Mouse (Mus musculus): Measurements from ENCODE around the gene 4933415A04Rik. TPM values are rescaled to one million over a fixed set of nuclear protein-coding genes. Genes with fewer than 3 reads are reported as not detected.

4933415A04Rik gene
- polyA plus RNA-seq, 1 experiment from 2014 or later, result 3.3 TPM

GRCm38 (mm10) chr11:43617924-43618323 lies 31.1 kb downstream of the 4933415A04Rik start:
- Histone ChIP-seq H3K4me2 (replicated peaks) (no peak overlapping the region), H3K36me3 (replicated peaks; ENCODE audit: control insufficient read depth, insufficient read depth) (no peaks in the 10 kb centered on the region), H3K4me1 (replicated peaks; ENCODE audit: control insufficient read depth, insufficient read depth, low read length) (peaks cover 13% of the 10 kb centered on the region), H3K4me3 (replicated peaks; ENCODE audit: low read length) (no peak overlapping the region), H3K9me3 (ENCODE audit: control insufficient read depth, low read length) (no peaks in the 10 kb centered on the region), H3K27me3 (ENCODE audit: control insufficient read depth, insufficient read depth, low read length) (no peaks in the 10 kb centered on the region), H3K27ac (peak overlapping the region; percentile 9; the same call in 1 of the 2 replicates), H3K9ac (no peak overlapping the region)
- WGBS, result 23% methylated on average over 5 of the region's 5 CpGs
- ATAC-seq (ENCODE audit: low FRiP score) (peak; percentile 42; the same call in 1 of the 2 replicates), DNase-seq (ENCODE audit: low spot score) (no peak)

GRCm38 (mm10) chr11:43618403-43618802 lies 31.6 kb downstream of the 4933415A04Rik start:
- Histone ChIP-seq H3K9me3 (ENCODE audit: control insufficient read depth, low read length) (no peaks in the 10 kb centered on the region), H3K4me3 (replicated peaks; ENCODE audit: low read length) (no peak overlapping the region), H3K36me3 (replicated peaks; ENCODE audit: control insufficient read depth, insufficient read depth) (no peaks in the 10 kb centered on the region), H3K9ac (no peak overlapping the region), H3K4me1 (replicated peaks; ENCODE audit: control insufficient read depth, insufficient read depth, low read length) (peaks cover 8% of the 10 kb centered on the region), H3K4me2 (replicated peaks) (no peak overlapping the region), H3K27me3 (ENCODE audit: control insufficient read depth, insufficient read depth, low read length) (no peaks in the 10 kb centered on the region), H3K27ac (peak overlapping the region; percentile 9; the same call in 1 of the 2 replicates)
- DNase-seq (ENCODE audit: low spot score) (no peak), ATAC-seq (ENCODE audit: low FRiP score) (peak; percentile 54; the same call in 1 of the 2 replicates)
- 34% methylated on average over 7 of the region's 7 CpGs for WGBS

GRCm38 (mm10) chr11:43621769-43622168 lies 34.9 kb downstream of the 4933415A04Rik start:
- Histone ChIP-seq H3K36me3 (replicated peaks; ENCODE audit: control insufficient read depth, insufficient read depth) (no peaks in the 10 kb centered on the region), H3K27ac (no peak overlapping the region), H3K9me3 (ENCODE audit: control insufficient read depth, low read length) (no peaks in the 10 kb centered on the region), H3K27me3 (ENCODE audit: control insufficient read depth, insufficient read depth, low read length) (no peaks in the 10 kb centered on the region), H3K4me1 (replicated peaks; ENCODE audit: control insufficient read depth, insufficient read depth, low read length) (peaks cover 13% of the 10 kb centered on the region), H3K4me3 (replicated peaks; ENCODE audit: low read length) (no peak overlapping the region), H3K4me2 (replicated peaks) (no peak overlapping the region), H3K9ac (no peak overlapping the region)
- WGBS, result 85% methylated on average over 5 of the region's 5 CpGs
- DNase-seq (ENCODE audit: low spot score), result no peak
- no peak for ATAC-seq (ENCODE audit: low FRiP score)

GRCm38 (mm10) chr11:43624341-43624740 lies 37.5 kb downstream of the 4933415A04Rik start:
- Histone ChIP-seq H3K27ac (no peak overlapping the region), H3K9me3 (ENCODE audit: control insufficient read depth, low read length) (no peaks in the 10 kb centered on the region), H3K36me3 (replicated peaks; ENCODE audit: control insufficient read depth, insufficient read depth) (no peaks in the 10 kb centered on the region), H3K4me2 (replicated peaks) (no peak overlapping the region), H3K9ac (no peak overlapping the region), H3K4me3 (replicated peaks; ENCODE audit: low read length) (no peak overlapping the region), H3K4me1 (replicated peaks; ENCODE audit: control insufficient read depth, insufficient read depth, low read length) (peaks cover 11% of the 10 kb centered on the region), H3K27me3 (ENCODE audit: control insufficient read depth, insufficient read depth, low read length) (no peaks in the 10 kb centered on the region)
- 97% methylated on average over 1 of the region's 1 CpGs for WGBS
- ATAC-seq (ENCODE audit: low FRiP score) (no peak), DNase-seq (ENCODE audit: low spot score) (no peak)

- WGBS, result 10% methylated on average over 12 of the region's 12 CpGs
- peak overlapping the region; percentile 43 for H3K4me2 ChIP-seq (replicated peaks)
- H3K4me1 ChIP-seq (replicated peaks; ENCODE audit: control insufficient read depth, insufficient read depth, low read length), result peaks cover 11% of the 10 kb centered on the region
- DNase-seq (ENCODE audit: low spot score) (peak; percentile 59), ATAC-seq (ENCODE audit: low FRiP score) (peak; percentile 56; the same call in 1 of the 2 replicates)
- H3K27me3 ChIP-seq (ENCODE audit: control insufficient read depth, insufficient read depth, low read length), result no peaks in the 10 kb centered on the region
- peak overlapping the region; percentile 16 for H3K9ac ChIP-seq
- H3K27ac ChIP-seq, result peak overlapping the region; percentile 71
- no peak overlapping the region for H3K4me3 ChIP-seq (replicated peaks; ENCODE audit: low read length)
- no peaks in the 10 kb centered on the region for H3K36me3 ChIP-seq (replicated peaks; ENCODE audit: control insufficient read depth, insufficient read depth)
- no peaks in the 10 kb centered on the region for H3K9me3 ChIP-seq (ENCODE audit: control insufficient read depth, low read length)
Measured at GRCm38 (mm10) chr11:43626300-43626926, 39.6 kb downstream of the 4933415A04Rik start.

GRCm38 (mm10) chr11:43626927-43627645 lies 40.2 kb downstream of the 4933415A04Rik start:
- Histone ChIP-seq H3K4me2 (replicated peaks) (peak overlapping the region; percentile 43), H3K27me3 (ENCODE audit: control insufficient read depth, insufficient read depth, low read length) (no peaks in the 10 kb centered on the region), H3K4me3 (replicated peaks; ENCODE audit: low read length) (no peak overlapping the region), H3K27ac (peak overlapping the region; percentile 71; the same call in 1 of the 2 replicates), H3K4me1 (replicated peaks; ENCODE audit: control insufficient read depth, insufficient read depth, low read length) (peaks cover 11% of the 10 kb centered on the region), H3K9ac (peak overlapping the region; percentile 16; the same call in 1 of the 2 replicates), H3K9me3 (ENCODE audit: control insufficient read depth, low read length) (no peaks in the 10 kb centered on the region), H3K36me3 (replicated peaks; ENCODE audit: control insufficient read depth, insufficient read depth) (no peaks in the 10 kb centered on the region)
- DNase-seq (ENCODE audit: low spot score) (no peak), ATAC-seq (ENCODE audit: low FRiP score) (0 out of 2 replicates have a peak, but pooled peaks have one; percentile 4)
- 30% methylated on average over 18 of the region's 18 CpGs for WGBS

- ATAC-seq (ENCODE audit: low FRiP score) (no peak), DNase-seq (ENCODE audit: low spot score) (no peak)
- 90% methylated on average over 9 of the region's 9 CpGs for WGBS
- no peak overlapping the region for H3K4me2 ChIP-seq (replicated peaks)
- no peaks in the 10 kb centered on the region for H3K36me3 ChIP-seq (replicated peaks; ENCODE audit: control insufficient read depth, insufficient read depth)
- no peak overlapping the region for H3K4me3 ChIP-seq (replicated peaks; ENCODE audit: low read length)
- H3K9ac ChIP-seq, result no peak overlapping the region
- H3K27me3 ChIP-seq (ENCODE audit: control insufficient read depth, insufficient read depth, low read length), result no peaks in the 10 kb centered on the region
- no peaks in the 10 kb centered on the region for H3K9me3 ChIP-seq (ENCODE audit: control insufficient read depth, low read length)
- peaks cover 22% of the 10 kb centered on the region for H3K4me1 ChIP-seq (replicated peaks; ENCODE audit: control insufficient read depth, insufficient read depth, low read length)
- no peak overlapping the region for H3K27ac ChIP-seq
Measured at GRCm38 (mm10) chr11:43631645-43632044, 44.8 kb downstream of the 4933415A04Rik start.

- Histone ChIP-seq H3K4me2 (replicated peaks) (no peak overlapping the region), H3K36me3 (replicated peaks; ENCODE audit: control insufficient read depth, insufficient read depth) (no peaks in the 10 kb centered on the region), H3K4me3 (replicated peaks; ENCODE audit: low read length) (no peak overlapping the region), H3K9ac (no peak overlapping the region), H3K9me3 (ENCODE audit: control insufficient read depth, low read length) (no peaks in the 10 kb centered on the region), H3K27me3 (ENCODE audit: control insufficient read depth, insufficient read depth, low read length) (no peaks in the 10 kb centered on the region), H3K4me1 (replicated peaks; ENCODE audit: control insufficient read depth, insufficient read depth, low read length) (peaks cover 14% of the 10 kb centered on the region), H3K27ac (no peak overlapping the region)
- DNase-seq (ENCODE audit: low spot score), result no peak
- no peak for ATAC-seq (ENCODE audit: low FRiP score)
- 67% methylated on average over 4 of the region's 4 CpGs for WGBS
Measured at GRCm38 (mm10) chr11:43632566-43632965, 45.7 kb downstream of the 4933415A04Rik start.

- Histone ChIP-seq H3K9me3 (ENCODE audit: control insufficient read depth, low read length) (no peaks in the 10 kb centered on the region), H3K36me3 (replicated peaks; ENCODE audit: control insufficient read depth, insufficient read depth) (no peaks in the 10 kb centered on the region), H3K27me3 (ENCODE audit: control insufficient read depth, insufficient read depth, low read length) (no peaks in the 10 kb centered on the region), H3K9ac (no peak overlapping the region), H3K4me3 (replicated peaks; ENCODE audit: low read length) (no peak overlapping the region), H3K4me2 (replicated peaks) (no peak overlapping the region), H3K4me1 (replicated peaks; ENCODE audit: control insufficient read depth, insufficient read depth, low read length) (peaks cover 14% of the 10 kb centered on the region), H3K27ac (peak overlapping the region; percentile 59; the same call in 1 of the 2 replicates)
- ATAC-seq (ENCODE audit: low FRiP score) (peak; percentile 51; the same call in 1 of the 2 replicates), DNase-seq (ENCODE audit: low spot score) (no peak)
- WGBS, result 70% methylated on average over 6 of the region's 6 CpGs
Measured at GRCm38 (mm10) chr11:43633165-43633564, 46.3 kb downstream of the 4933415A04Rik start.

Measured in hindbrain, embryonic 14.5 days (tissue).